Mouse (Mus musculus) stomach, postnatal 0 days (tissue): ENCODE data around the gene Grk1. TPM values are rescaled to one million over a fixed set of nuclear protein-coding genes. Genes with fewer than 3 reads are reported as not detected.
A peak's percentile ranks its signal among the peaks of the same experiment; 100 is the strongest.

ENCODE experiments used
- ATAC-seq: fragments of 200-750 bp; cut with Nextera tagmentation; 2 replicates; pipeline ENCODE4 v1.8.0; 2017; ENCODE audit not compliant: low FRiP score, low TSS enrichment
- DNase-seq: peaks from one replicate; pipeline ENCODE4 v3.0.0-alpha.2; 2016; ENCODE audit warnings: low spot score
- H3K27ac ChIP-seq: fragments of 300-500 bp; sonication (generic); replicated peaks from 2 replicates; pipeline ENCODE4 v1.5.1; 2014; ENCODE audit warnings: mild to moderate bottlenecking, control low read depth
- H3K27me3 ChIP-seq: fragments of 300-500 bp; sonication (generic); 2 replicates; pipeline ENCODE4 v1.6.1; 2014; ENCODE audit warnings: low read length; ENCODE audit not compliant: control insufficient read depth, insufficient read depth
- H3K36me3 ChIP-seq: fragments of 300-500 bp; sonication (generic); 2 replicates; pipeline ENCODE4 v1.6.1; 2014; ENCODE audit warnings: low read length, mixed read lengths; ENCODE audit not compliant: control insufficient read depth, insufficient read depth
- H3K4me1 ChIP-seq: fragments of 300-500 bp; sonication (generic); replicated peaks from 2 replicates; pipeline ENCODE4 v1.6.1; 2014; ENCODE audit warnings: antibody characterized with exemption; ENCODE audit not compliant: control insufficient read depth, insufficient read depth
- H3K4me2 ChIP-seq: fragments of 300-500 bp; sonication (generic); replicated peaks from 2 replicates; pipeline ENCODE4 v1.6.1; 2014; ENCODE audit warnings: low read depth, mild to moderate bottlenecking, control low read depth, moderate library complexity
- H3K4me3 ChIP-seq: fragments of 300-500 bp; sonication (generic); 2 replicates; pipeline ENCODE4 v1.5.1; 2014; ENCODE audit warnings: low read depth, low read length, control low read depth
- H3K9ac ChIP-seq: fragments of 300-500 bp; sonication (generic); 2 replicates; pipeline ENCODE4 v1.6.1; 2014; ENCODE audit warnings: mild to moderate bottlenecking, low read length, control low read depth, mixed read lengths
- H3K9me3 ChIP-seq: fragments of 300-500 bp; sonication (generic); 2 replicates; pipeline ENCODE4 v1.6.1; 2016; ENCODE audit warnings: low read length; ENCODE audit not compliant: control insufficient read depth
- CTCF ChIP-seq: IDR thresholded peaks from 2 replicates; pipeline ENCODE4 v1.5.1; 2016; ENCODE audit warnings: antibody characterized with exemption, low read depth, mild to moderate bottlenecking, moderate library complexity
- EP300 ChIP-seq: optimal IDR thresholded peaks from 2 replicates; pipeline ENCODE3; 2016; ENCODE audit warnings: antibody characterized with exemption
- WGBS: fragments of 180-500 bp; shearing (Covaris S2); extraction: QIAGEN DNeasy Blood & Tissue Kit; methylation state at CpG from one replicate; pipeline ENCODE4 v1.1.7; 2014; 5-methylcytosine and 5-hydroxymethylcytosine counted together
- polyA plus RNA-seq: library from polyadenylated mRNA; unstranded; fragments of >200 nt; fragmentation: Nextera tagmentation; extraction: Ambion mirVana; gene quantifications from 2 replicates; pipeline ENCODE4 v1.2.1, GENCODE M21; 2015

The Grk1 gene
- polyA plus RNA-seq, 1 experiment from 2014 or later, result not detected

DNA sequence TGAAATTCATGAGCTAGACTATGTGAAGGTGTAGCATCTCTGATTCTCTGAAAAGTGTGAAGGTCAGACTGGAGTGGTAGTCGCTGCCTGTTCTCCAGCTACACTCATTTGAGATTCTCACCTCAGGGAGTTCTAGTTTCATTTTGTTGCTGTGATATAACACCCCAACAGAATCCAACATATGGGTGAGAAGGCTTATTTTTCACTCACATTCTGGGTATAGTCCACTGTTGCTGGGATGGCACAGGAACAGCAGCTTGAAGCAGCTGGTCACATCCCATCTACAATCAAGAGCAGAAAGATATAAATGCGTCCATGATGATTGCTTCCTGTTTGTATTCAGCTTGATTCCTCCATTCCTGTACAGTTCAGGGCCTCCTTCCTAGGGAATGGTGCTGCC lies 37.3 kb downstream of the Grk1 start:
- DNase-seq (no peak), ATAC-seq (no peak)
- 92% methylated on average over 2 of the region's 2 CpGs for WGBS
- H3K27me3 ChIP-seq, result no peaks in the 10 kb centered on the region
- no peak overlapping the region for H3K4me2 ChIP-seq
- H3K36me3 ChIP-seq, result no peaks in the 10 kb centered on the region
- no peak overlapping the region for H3K9ac ChIP-seq
- H3K4me1 ChIP-seq, result no peaks in the 10 kb centered on the region
- no peak overlapping the region for H3K27ac ChIP-seq
- H3K4me3 ChIP-seq, result no peak overlapping the region
- TF ChIP-seq EP300 (no peak), CTCF (no peak)
- no peaks in the 10 kb centered on the region for H3K9me3 ChIP-seq

DNA sequence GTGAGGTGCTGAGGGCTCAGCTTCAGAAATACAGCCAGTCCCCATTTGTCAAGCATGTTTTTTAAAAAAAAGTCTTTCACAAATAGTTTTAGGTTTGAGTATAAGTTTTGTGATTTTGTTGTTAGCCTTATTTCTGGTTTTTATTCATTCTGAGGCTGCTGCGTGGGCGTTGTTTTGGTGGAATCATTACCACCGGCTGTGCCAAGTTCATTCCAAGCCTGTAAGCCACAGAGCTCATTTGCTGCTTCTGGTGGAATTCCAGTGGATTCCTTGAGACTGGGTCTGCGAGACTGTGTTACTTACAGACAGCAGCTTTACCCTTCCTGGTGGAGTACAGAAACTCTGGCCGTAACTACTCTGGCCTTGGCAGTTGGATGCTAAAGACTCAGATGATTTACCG lies 41.6 kb downstream of the Grk1 start:
- ATAC-seq, result no peak
- Histone ChIP-seq H3K4me2 (no peak overlapping the region), H3K9ac (no peak overlapping the region), H3K4me1 (no peaks in the 10 kb centered on the region), H3K9me3 (no peaks in the 10 kb centered on the region), H3K27ac (no peak overlapping the region), H3K4me3 (no peak overlapping the region), H3K27me3 (no peaks in the 10 kb centered on the region), H3K36me3 (no peaks in the 10 kb centered on the region)
- TF ChIP-seq CTCF, result no peak
- 88% methylated on average over 6 of the region's 6 CpGs for WGBS
- DNase-seq, result no peak

DNA sequence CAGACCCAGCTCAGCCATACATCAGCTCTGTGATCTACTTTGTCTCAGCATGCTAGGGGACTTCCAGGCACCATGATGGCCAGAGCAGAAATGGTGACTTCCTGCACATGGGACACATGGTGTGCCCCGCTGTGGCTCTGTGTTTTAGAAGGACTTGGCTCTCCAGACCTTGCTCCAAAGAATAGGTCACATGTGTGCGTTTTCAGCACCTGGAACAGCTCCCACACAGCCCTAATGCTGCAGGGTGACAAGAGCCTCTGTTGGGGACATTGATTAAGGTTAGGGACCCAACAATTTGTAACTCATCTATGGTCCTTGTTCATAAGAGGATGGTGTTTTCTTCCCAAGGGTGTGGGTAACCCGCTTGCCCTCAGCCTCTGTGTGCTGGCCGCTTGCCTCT lies 43.3 kb downstream of the Grk1 start:
- DNase-seq (peak; percentile 68), ATAC-seq (no peak)
- H3K4me2 ChIP-seq, result no peak overlapping the region
- H3K36me3 ChIP-seq, result no peaks in the 10 kb centered on the region
- H3K9ac ChIP-seq, result no peak overlapping the region
- WGBS, result 54% methylated on average over 4 of the region's 4 CpGs
- no peak overlapping the region for H3K27ac ChIP-seq
- no peaks in the 10 kb centered on the region for H3K4me1 ChIP-seq
- no peak overlapping the region for H3K4me3 ChIP-seq
- TF ChIP-seq CTCF (no peak), EP300 (no peak)
- H3K9me3 ChIP-seq, result no peaks in the 10 kb centered on the region
- H3K27me3 ChIP-seq, result no peaks in the 10 kb centered on the region

DNA sequence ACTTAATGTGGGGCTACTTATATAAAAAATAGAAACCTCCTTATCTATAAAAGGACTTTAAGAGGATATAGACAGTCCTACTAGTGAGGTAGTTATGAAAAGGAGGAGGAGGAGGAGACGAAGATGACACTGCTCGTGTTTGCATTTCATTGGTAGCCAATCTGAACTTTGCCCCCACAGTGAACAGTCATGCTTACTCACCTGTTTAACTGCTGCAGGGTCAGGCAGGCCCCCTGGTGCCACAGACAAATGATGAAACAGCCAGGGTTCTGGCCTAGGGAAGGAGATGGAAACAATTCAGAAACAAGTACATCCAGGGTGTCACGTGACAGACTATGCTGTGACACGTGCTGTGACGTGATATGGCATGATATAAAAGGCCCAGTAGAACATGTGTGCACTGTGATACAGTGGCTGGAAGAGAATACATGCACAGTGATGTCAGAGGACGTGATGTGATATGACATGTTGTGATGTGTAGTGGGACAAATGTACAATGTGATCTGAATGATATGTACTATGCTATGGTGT lies 46.9 kb downstream of the Grk1 start:
- no peaks in the 10 kb centered on the region for H3K9me3 ChIP-seq
- no peak overlapping the region for H3K4me3 ChIP-seq
- no peak overlapping the region for H3K27ac ChIP-seq
- H3K4me1 ChIP-seq, result no peaks in the 10 kb centered on the region
- TF ChIP-seq EP300 (no peak), CTCF (no peak)
- no peak overlapping the region for H3K9ac ChIP-seq
- 63% methylated on average over 6 of the region's 6 CpGs for WGBS
- no peaks in the 10 kb centered on the region for H3K36me3 ChIP-seq
- no peak overlapping the region for H3K4me2 ChIP-seq
- ATAC-seq, result no peak
- H3K27me3 ChIP-seq, result no peaks in the 10 kb centered on the region
- no peak for DNase-seq

DNA sequence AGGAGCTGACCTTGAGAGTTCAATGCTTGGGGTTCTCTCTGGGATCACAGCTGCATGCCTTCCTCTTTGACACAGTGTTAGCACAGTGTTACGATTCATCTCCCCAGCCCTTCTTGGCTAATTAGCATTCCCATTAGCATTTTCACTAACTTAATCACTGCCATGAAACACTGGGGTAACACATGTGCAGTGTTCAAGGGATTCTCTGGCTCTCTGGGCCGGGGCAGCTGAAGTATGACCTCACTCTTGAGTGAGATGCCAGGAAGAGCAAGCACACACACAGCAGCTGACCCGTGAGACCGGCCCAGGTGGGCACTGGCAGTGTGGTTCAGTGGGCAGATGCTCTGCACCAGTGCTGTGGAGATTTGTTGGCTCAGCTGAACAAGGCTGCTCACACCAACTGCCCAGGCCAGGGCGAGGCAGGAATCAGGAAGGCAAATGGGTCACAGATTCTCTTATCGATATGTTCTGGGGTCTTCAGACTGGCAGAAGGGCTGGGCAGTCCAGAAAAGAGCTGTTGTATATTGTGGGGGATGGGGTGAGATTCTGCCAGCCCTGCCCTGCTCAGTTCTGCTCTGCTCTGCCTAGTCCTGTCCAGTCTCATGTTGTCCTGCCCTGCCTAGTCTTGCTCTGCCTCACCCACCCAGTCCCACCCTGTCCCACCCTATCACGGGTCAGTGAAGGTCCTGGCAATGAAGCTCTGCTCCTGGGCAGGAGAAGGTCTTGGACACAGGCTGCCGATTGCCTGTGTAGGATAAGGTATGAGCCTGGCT lies 49.6 kb downstream of the Grk1 start:
- H3K36me3 ChIP-seq, result no peaks in the 10 kb centered on the region
- no peak overlapping the region for H3K27ac ChIP-seq
- DNase-seq, result no peak
- H3K27me3 ChIP-seq, result no peaks in the 10 kb centered on the region
- H3K4me2 ChIP-seq, result no peak overlapping the region
- no peak overlapping the region for H3K4me3 ChIP-seq
- no peaks in the 10 kb centered on the region for H3K9me3 ChIP-seq
- TF ChIP-seq EP300, result no peak
- no peak for TF ChIP-seq CTCF
- H3K4me1 ChIP-seq, result no peaks in the 10 kb centered on the region
- peak; percentile 34; the same call in 1 of the 2 replicates for ATAC-seq
- 59% methylated on average over 8 of the region's 8 CpGs for WGBS
- H3K9ac ChIP-seq, result no peak overlapping the region

DNA sequence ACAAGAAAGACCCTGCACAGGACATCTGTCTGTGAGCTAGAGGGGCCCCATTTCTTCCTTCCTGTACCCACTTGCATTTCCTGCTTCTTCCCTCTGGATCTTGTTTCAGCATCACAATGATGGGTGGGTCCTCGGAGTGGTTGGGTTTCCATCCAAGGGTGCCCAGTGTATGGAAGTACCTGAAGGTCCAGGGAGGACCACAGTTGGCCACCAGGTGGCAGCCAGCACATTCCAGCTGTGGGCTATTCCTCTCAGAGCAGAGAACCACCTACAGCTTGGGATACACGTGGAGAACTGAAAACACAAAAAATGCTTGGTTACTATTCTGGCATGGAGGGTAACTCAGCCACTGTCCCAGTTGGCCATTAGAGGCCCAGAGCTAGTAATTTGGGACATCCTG lies 50.4 kb downstream of the Grk1 start:
- ATAC-seq, result peak; percentile 66
- peak; percentile 76 for DNase-seq
- no peak overlapping the region for H3K9ac ChIP-seq

More for the DNA sequence above, 50.4 kb downstream of the Grk1 start:
- no peaks in the 10 kb centered on the region for H3K36me3 ChIP-seq
- H3K4me3 ChIP-seq, result no peak overlapping the region
- H3K9me3 ChIP-seq, result no peaks in the 10 kb centered on the region
- TF ChIP-seq CTCF, result peak; percentile 86
- no peak for TF ChIP-seq EP300
- no peaks in the 10 kb centered on the region for H3K27me3 ChIP-seq
- 17% methylated on average over 2 of the region's 2 CpGs for WGBS
- H3K4me2 ChIP-seq, result no peak overlapping the region
- H3K27ac ChIP-seq, result no peak overlapping the region
- H3K4me1 ChIP-seq, result no peaks in the 10 kb centered on the region
